Mouse (Mus musculus) A20 (cell line): ENCODE results near the gene Aktip.

Experiments used
- DNase-seq: peaks from one replicate; pipeline ENCODE4 v3.0.0-alpha.2; 2011; ENCODE audit warnings: low read depth, low spot score

The Aktip gene

DNA sequence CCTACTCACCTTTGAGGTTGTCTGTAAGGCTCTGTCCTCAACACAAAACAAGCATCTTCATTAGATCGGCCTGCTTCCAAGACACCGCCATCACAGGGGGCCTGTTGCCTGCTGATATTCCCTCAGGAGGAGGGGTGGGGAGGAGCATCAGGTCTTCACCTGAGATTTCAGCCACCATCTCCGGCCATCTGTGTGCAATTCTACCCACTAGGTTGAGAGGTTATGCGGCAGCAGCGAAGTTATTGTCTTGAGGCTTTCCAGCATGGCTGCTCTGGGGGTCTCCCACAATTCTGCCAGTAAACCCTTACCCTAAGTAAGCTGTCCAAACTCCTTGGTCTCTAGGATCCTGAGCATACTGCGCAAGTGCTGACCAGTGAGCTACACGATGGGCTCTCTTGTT lies at the start of gene Aktip:
Aktip (minus strand) TSS at position 101 of the 400 bp plus-strand sequence.
- DNase-seq, result no peak

- DNase-seq, result no peak
These were observed 46.2 kb upstream of the Aktip start for GRCm38 (mm10) chr8:91245821-91246454.

GRCm38 (mm10) chr8:91242721-91243120 lies 42.9 kb upstream of the Aktip start:
- no peak for DNase-seq

DNA sequence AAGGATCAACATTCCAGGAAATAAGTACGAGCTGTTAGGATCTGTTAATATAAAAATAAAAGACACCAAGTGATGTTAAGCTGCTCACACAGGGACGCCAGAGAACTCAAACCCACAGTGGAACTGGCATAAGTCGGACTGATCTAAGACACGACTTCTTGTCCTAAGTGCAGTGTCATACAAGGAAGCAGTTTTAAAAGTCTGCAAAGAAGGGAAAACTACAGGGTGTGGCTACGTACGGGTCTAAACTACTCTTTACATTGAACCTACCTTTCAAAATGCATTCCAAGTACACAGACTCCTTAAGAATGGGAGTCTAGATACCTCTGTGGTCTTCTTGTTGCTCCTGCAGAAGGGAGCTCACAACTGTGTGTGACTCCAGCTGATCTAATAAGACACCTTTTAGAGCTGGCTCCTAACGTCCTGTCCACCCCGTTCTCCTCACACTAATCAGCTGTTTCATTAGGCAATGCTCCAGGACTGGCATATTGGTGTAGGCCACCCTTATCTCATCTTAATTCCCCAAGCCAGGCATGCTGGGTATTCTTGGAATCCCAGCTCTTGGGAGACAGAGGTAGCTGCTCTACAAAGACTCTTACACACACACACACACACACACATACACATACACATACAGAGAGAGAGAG lies 42.2 kb upstream of the Aktip start:
- no peak for DNase-seq

DNA sequence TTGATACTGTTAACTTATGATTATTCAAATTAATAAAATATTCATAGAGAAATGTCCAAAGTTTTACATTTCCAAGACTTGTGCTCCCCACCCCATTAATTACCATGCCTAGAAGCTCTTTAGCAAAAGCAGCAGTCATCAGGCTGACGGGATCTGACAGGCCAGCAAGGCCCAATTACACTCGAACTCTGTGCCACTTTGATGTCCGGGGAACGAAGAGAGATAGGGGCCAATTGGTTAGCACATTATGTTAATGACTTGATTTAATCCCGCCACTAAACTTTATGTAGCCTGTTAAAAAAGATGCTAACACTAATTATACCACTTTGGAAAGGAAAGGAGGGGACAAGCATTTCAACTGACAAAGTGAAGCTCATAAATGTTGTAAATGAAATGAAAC lies 41.6 kb upstream of the Aktip start:
- DNase-seq, result no peak

- DNase-seq, result no peak
These were observed 37.4 kb upstream of the Aktip start for GRCm38 (mm10) chr8:91237191-91237590.

DNA sequence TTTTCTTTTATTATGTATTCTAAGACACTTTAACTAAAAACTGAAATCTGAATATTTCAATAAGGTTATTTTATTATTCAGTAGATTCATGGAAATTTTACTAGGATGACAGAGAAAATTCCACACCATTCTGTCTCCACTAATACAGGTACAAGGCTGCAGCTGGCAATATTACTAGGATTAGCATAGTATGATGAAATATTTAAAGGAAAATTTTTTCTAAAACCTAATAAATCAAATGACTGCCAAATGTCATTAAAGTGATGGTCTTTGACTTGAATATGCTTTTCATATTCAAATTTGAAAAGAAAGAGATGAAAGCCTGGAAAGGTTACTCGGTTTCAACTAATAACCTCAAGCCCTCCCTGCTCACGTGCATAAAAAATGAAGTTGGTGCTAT lies 34.3 kb upstream of the Aktip start:
- no peak for DNase-seq

DNA sequence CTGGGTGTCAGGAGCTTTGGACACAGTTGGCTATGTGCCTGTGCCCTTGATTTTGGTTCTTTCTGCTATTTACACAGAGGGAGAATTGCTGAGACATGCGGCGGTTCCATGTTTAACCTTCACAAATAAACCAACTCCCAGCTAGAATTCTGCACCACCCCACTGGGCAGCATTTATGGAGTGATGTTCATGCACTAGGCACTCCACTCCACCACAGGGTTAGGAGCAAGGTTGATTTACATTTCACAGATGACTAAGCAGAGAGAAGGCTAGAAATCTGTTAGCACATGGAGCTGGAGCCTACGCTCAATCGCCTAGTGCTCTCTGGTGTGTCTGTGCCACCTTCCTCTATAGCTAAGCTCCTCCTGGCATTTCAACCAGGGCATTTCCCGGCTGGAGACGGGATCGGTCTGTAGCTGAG lies 27.7 kb upstream of the Aktip start:
- DNase-seq, result no peak

DNA sequence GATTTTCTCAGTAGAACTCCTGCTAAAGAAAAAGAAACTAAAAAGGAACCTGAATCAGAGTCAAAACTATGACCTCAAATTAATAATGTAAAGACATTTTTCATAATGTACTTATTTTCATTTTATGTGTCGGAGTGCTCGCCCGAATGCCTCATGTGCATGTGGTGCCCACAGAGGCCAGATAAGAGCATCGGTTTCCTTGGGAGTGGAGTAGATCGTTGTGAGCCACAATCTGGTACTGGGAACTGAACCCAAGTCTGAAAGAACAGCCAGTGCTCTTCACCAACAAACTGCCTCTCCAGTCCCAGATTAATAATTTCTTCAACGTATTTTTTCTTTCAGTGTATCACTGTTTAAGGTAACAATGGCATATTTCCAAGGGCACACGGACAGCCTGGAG lies 24.5 kb upstream of the Aktip start:
- no peak for DNase-seq

DNA sequence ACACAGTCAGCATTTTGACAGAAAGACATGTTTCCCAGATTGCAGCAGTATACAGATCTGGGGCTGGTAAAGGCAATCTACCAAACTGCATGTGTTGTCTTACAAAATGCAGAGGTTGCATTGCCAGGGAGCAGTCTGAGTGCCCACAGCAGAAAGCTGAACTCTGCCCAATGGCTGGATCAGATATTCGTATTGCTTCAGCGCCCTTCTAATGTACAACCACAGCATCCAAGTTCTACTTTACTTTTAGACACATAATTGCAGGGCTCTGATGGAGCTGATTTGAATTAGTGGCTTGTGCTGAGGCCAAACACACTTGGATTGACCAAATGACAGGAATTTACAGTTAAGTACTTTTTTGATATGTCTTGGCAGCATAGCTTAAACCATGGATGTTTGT lies 22.1 kb upstream of the Aktip start:
- DNase-seq, result no peak

DNA sequence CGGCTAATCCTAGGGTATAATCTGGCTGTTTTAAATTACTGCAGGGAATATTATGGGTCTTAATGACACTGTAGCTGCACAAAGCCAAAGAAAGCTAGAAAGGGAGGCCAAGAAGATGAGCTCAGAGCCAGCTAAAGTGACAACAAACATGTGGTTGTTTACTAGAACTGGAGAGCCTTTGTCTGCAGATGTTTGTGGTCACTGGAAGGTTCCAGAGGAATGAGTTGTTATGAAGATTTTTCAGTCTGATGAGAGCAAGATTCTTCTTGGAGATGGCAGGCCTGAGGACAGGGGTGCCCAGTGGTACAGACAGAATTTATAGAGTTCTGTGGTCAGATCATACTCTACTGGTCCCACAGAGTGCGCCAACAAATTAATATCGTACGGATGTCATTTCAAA lies 18.5 kb upstream of the Aktip start:
- DNase-seq, result no peak

GRCm38 (mm10) chr8:91217062-91217905 lies 17.5 kb upstream of the Aktip start:
- no peak for DNase-seq

GRCm38 (mm10) chr8:91214287-91214686 lies 14.5 kb upstream of the Aktip start:
- no peak for DNase-seq

- no peak for DNase-seq
These were observed 13.2 kb upstream of the Aktip start for GRCm38 (mm10) chr8:91212948-91213347.

DNA sequence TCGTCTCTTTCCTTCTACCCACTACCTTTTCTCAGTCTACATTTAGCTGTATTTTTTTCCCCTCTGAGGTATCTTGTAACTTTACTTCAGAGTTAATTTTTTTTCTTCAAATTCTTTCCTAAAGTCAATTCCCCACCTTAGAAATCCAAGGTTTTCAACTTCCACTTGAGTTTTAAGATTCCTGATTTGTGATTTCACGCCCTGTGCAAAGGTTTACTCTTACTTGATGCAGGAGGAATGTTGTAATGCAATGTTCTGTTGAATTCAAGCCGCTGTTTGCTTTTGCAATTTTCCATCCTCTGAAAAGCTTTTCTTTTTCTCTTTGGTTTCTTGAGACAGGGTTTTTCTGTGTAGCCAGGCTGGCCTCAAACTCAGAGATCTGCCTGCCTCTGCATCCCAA lies 9.9 kb upstream of the Aktip start:
- DNase-seq, result no peak

DNA sequence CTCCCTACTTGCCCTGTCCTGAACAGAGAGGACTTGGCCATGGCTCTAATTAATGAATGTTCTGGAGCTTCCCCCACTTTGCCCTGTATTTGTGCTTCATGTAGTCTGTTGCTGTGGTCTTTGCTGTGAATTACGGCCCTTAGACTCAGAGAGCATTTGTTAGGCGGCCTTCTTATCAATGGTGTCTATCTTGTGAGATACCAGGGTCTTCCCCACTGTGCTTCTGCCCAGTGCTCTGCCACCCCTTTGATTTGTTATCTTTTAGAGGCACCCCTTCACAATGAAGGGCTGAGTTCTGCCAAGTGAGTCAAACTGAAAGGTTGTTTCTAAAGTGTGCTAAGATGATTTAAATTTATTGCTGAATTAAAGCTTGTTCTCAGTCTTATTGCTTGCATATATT lies 7.9 kb upstream of the Aktip start:
- no peak for DNase-seq

GRCm38 (mm10) chr8:91205897-91206296 lies 6.1 kb upstream of the Aktip start:
- no peak for DNase-seq

- DNase-seq, result no peak
These were observed 1.4 kb upstream of the Aktip start for GRCm38 (mm10) chr8:91201184-91201583.

DNA sequence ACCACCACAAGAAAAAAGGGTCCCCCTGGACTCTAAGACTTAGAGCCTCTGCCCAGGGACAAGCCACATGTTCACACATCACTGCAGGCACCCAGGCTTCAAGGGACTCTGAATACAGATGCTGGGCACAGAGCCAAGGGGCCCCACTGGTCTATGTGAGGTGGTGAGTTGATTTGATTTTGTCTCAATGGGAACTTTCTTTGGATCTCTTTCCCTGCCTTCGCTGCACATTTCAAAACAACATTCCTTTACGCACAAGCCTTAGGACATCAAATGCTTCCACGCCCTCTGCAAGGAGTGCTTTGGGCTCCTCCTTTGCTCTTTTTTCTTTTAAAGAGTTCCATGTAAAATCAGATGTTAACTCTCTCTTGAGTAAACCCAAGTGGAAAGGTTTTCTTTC lies 1.7 kb downstream of the Aktip start:
- no peak for DNase-seq

GRCm38 (mm10) chr8:91197233-91197632 lies 2.5 kb downstream of the Aktip start:
- DNase-seq, result no peak

- DNase-seq, result no peak
These were observed 3.1 kb downstream of the Aktip start for GRCm38 (mm10) chr8:91196661-91197060.

GRCm38 (mm10) chr8:91194081-91194480 lies 5.7 kb downstream of the Aktip start:
- DNase-seq, result no peak

- no peak for DNase-seq
These were observed 6.8 kb downstream of the Aktip start for GRCm38 (mm10) chr8:91192941-91193340.
